Mouse (Mus musculus): ENCODE data around the gene Sash3. TPM values are rescaled to one million over a fixed set of nuclear protein-coding genes. Genes with fewer than 3 reads are reported as not detected.
A peak's percentile ranks its signal among the peaks of the same experiment; 100 is the strongest.

Sash3 gene
- total and polyA plus RNA-seq, 2 experiments from 2014 or later: 0.81 to 1.5 TPM

GRCm38 (mm10) chrX:48191261-48191660, 45.0 kb downstream of the Sash3 start:
- TF ChIP-seq CTCF (IDR thresholded peaks at IDR 0.05; ENCODE audit: low read depth): no peak
- no peak for ATAC-seq
- Histone ChIP-seq H3K27me3 (ENCODE audit: insufficient read depth, low read length) (no peaks in the 10 kb centered on the region), H3K36me3 (ENCODE audit: insufficient read depth, low read length) (no peaks in the 10 kb centered on the region), H3K4me1 (ENCODE audit: insufficient read depth, low read length) (no peaks in the 10 kb centered on the region), H3K9ac (replicated peaks; ENCODE audit: low read length) (no peak overlapping the region), H3K9me3 (ENCODE audit: low read length) (no peaks in the 10 kb centered on the region), H3K4me3 (ENCODE audit: low read length) (no peak overlapping the region), H3K4me2 (ENCODE audit: low read depth, low read length) (no peak overlapping the region), H3K27ac (no peak overlapping the region)
- no peak for DNase-seq (ENCODE audit: low spot score)
- WGBS: 89% methylated on average over 6 of the region's 6 CpGs

- Histone ChIP-seq H3K4me1 (ENCODE audit: insufficient read depth, low read length) (no peaks in the 10 kb centered on the region), H3K27me3 (ENCODE audit: insufficient read depth, low read length) (no peaks in the 10 kb centered on the region), H3K4me2 (ENCODE audit: low read depth, low read length) (no peak overlapping the region), H3K4me3 (ENCODE audit: low read length) (no peak overlapping the region), H3K36me3 (ENCODE audit: insufficient read depth, low read length) (no peaks in the 10 kb centered on the region), H3K9ac (replicated peaks; ENCODE audit: low read length) (no peak overlapping the region), H3K27ac (no peak overlapping the region), H3K9me3 (ENCODE audit: low read length) (no peaks in the 10 kb centered on the region)
- no peak for TF ChIP-seq CTCF (IDR thresholded peaks at IDR 0.05; ENCODE audit: low read depth)
- 56% methylated on average over 14 of the region's 14 CpGs for WGBS
- DNase-seq (ENCODE audit: low spot score) (no peak), ATAC-seq (0 out of 2 replicates have a peak, but pooled peaks have one; percentile 49)
Measured at GRCm38 (mm10) chrX:48193235-48194152, 47.3 kb downstream of the Sash3 start.

GRCm38 (mm10) chrX:48197856-48198255, 51.6 kb downstream of the Sash3 start:
- Histone ChIP-seq H3K4me2 (ENCODE audit: low read depth, low read length) (no peak overlapping the region), H3K4me1 (ENCODE audit: insufficient read depth, low read length) (no peaks in the 10 kb centered on the region), H3K9me3 (ENCODE audit: low read length) (no peaks in the 10 kb centered on the region), H3K36me3 (ENCODE audit: insufficient read depth, low read length) (no peaks in the 10 kb centered on the region), H3K4me3 (ENCODE audit: low read length) (no peak overlapping the region), H3K27me3 (ENCODE audit: insufficient read depth, low read length) (no peaks in the 10 kb centered on the region), H3K27ac (no peak overlapping the region), H3K9ac (replicated peaks; ENCODE audit: low read length) (no peak overlapping the region)
- 87% methylated on average over 3 of the region's 3 CpGs for WGBS
- no peak for ATAC-seq
- no peak for TF ChIP-seq CTCF (IDR thresholded peaks at IDR 0.05; ENCODE audit: low read depth)
- no peak for DNase-seq (ENCODE audit: low spot score)

GRCm38 (mm10) chrX:48199026-48199425, 52.8 kb downstream of the Sash3 start:
- no peaks in the 10 kb centered on the region for H3K9me3 ChIP-seq (ENCODE audit: low read length)
- DNase-seq (ENCODE audit: low spot score): no peak
- H3K4me2 ChIP-seq (ENCODE audit: low read depth, low read length): no peak overlapping the region
- no peaks in the 10 kb centered on the region for H3K36me3 ChIP-seq (ENCODE audit: insufficient read depth, low read length)
- H3K27me3 ChIP-seq (ENCODE audit: insufficient read depth, low read length): no peaks in the 10 kb centered on the region
- H3K27ac ChIP-seq: no peak overlapping the region
- 87% methylated on average over 2 of the region's 2 CpGs for WGBS
- H3K4me3 ChIP-seq (ENCODE audit: low read length): no peak overlapping the region
- ATAC-seq: no peak
- no peaks in the 10 kb centered on the region for H3K4me1 ChIP-seq (ENCODE audit: insufficient read depth, low read length)
- H3K9ac ChIP-seq (replicated peaks; ENCODE audit: low read length): no peak overlapping the region
- TF ChIP-seq CTCF (IDR thresholded peaks at IDR 0.05; ENCODE audit: low read depth): no peak

- DNase-seq (ENCODE audit: low spot score) (no peak), ATAC-seq (no peak)
- no peak for TF ChIP-seq CTCF (IDR thresholded peaks at IDR 0.05; ENCODE audit: low read depth)
- H3K27me3 ChIP-seq (ENCODE audit: insufficient read depth, low read length): no peaks in the 10 kb centered on the region
- H3K9ac ChIP-seq (replicated peaks; ENCODE audit: low read length): no peak overlapping the region
- no peak overlapping the region for H3K27ac ChIP-seq
- H3K36me3 ChIP-seq (ENCODE audit: insufficient read depth, low read length): no peaks in the 10 kb centered on the region
- no peak overlapping the region for H3K4me2 ChIP-seq (ENCODE audit: low read depth, low read length)
- H3K9me3 ChIP-seq (ENCODE audit: low read length): no peaks in the 10 kb centered on the region
- H3K4me3 ChIP-seq (ENCODE audit: low read length): no peak overlapping the region
- no peaks in the 10 kb centered on the region for H3K4me1 ChIP-seq (ENCODE audit: insufficient read depth, low read length)
- WGBS: 89% methylated on average over 3 of the region's 3 CpGs
Measured at GRCm38 (mm10) chrX:48200699-48201098, 54.5 kb downstream of the Sash3 start.

- H3K27me3 ChIP-seq (ENCODE audit: insufficient read depth, low read length): no peaks in the 10 kb centered on the region
- H3K4me3 ChIP-seq (ENCODE audit: low read length): no peak overlapping the region
- ATAC-seq (no peak), DNase-seq (ENCODE audit: low spot score) (no peak)
- H3K4me2 ChIP-seq (ENCODE audit: low read depth, low read length): no peak overlapping the region
- 86% methylated on average over 7 of the region's 7 CpGs for WGBS
- no peak for TF ChIP-seq CTCF (IDR thresholded peaks at IDR 0.05; ENCODE audit: low read depth)
- H3K9me3 ChIP-seq (ENCODE audit: low read length): no peaks in the 10 kb centered on the region
- H3K9ac ChIP-seq (replicated peaks; ENCODE audit: low read length): no peak overlapping the region
- no peaks in the 10 kb centered on the region for H3K36me3 ChIP-seq (ENCODE audit: insufficient read depth, low read length)
- H3K27ac ChIP-seq: no peak overlapping the region
- no peaks in the 10 kb centered on the region for H3K4me1 ChIP-seq (ENCODE audit: insufficient read depth, low read length)
Measured at GRCm38 (mm10) chrX:48201973-48202372, 55.7 kb downstream of the Sash3 start.

- DNase-seq (ENCODE audit: low spot score) (no peak), ATAC-seq (no peak)
- Histone ChIP-seq H3K4me3 (ENCODE audit: low read length) (no peak overlapping the region), H3K9ac (replicated peaks; ENCODE audit: low read length) (no peak overlapping the region), H3K4me2 (ENCODE audit: low read depth, low read length) (no peak overlapping the region), H3K9me3 (ENCODE audit: low read length) (no peaks in the 10 kb centered on the region), H3K27ac (no peak overlapping the region), H3K27me3 (ENCODE audit: insufficient read depth, low read length) (no peaks in the 10 kb centered on the region), H3K36me3 (ENCODE audit: insufficient read depth, low read length) (no peaks in the 10 kb centered on the region), H3K4me1 (ENCODE audit: insufficient read depth, low read length) (no peaks in the 10 kb centered on the region)
- 87% methylated on average over 7 of the region's 7 CpGs for WGBS
- TF ChIP-seq CTCF (IDR thresholded peaks at IDR 0.05; ENCODE audit: low read depth): no peak
Measured at GRCm38 (mm10) chrX:48202436-48202835, 56.2 kb downstream of the Sash3 start.

Data from hindbrain, postnatal 0 days (tissue).